Comparison of ENCODE assay signal across 22 mouse cellular contexts in the genomic region with DNA sequence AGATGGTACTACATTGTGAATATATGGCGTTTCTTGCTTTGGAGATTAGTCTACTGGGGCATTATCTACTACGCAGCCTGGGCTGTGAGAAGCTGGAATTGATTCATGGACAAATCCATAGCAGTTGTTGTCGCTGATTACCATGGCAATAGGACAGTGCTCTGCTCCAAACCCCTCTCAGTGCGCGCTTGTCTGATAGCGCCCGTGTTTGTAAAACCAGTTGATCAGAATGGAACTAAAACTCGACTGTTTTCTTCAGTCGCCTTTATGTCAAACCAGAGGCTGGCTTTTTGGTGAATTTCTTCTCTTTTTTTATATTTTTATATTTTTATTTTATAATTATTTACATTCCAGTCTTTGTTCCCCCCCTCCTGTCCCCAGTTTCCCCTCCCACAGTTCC.
DNase-seq lines count a peak whose midpoint lies in the region; ATAC-seq and TF ChIP-seq lines count a peak whose summit lies in the region.
"Had no signal": no experiment of that assay in that cellular context is flagged by ENCODE, and none has a peak within 500 bp of the region (broad histone marks: within the 10 kb centered on the region; RNA-seq: fewer than 3 reads in every experiment).

No protein-coding gene starts in this region.

- 82% methylated on average over 9 of the region's 9 CpGs for WGBS in midbrain, embryonic 11.5 days
- 80% methylated on average over 9 of the region's 9 CpGs for WGBS in midbrain, embryonic 15.5 days
- 94% methylated on average over 9 of the region's 9 CpGs for WGBS in cerebellum, adult 2 months

- no peak overlapping the region for H3K27ac ChIP-seq in midbrain, embryonic 11.5 days (ENCODE audit: low read depth, low read length)
- H3K27ac ChIP-seq in midbrain, embryonic 15.5 days = no peak overlapping the region
- H3K27ac ChIP-seq in cerebellum, adult 2 months (ENCODE audit: insufficient read depth, low read length) = no peak overlapping the region

- no peak overlapping the region for H3K9ac ChIP-seq in midbrain, embryonic 11.5 days (ENCODE audit: low read length)
- no peak overlapping the region for H3K9ac ChIP-seq in midbrain, embryonic 15.5 days

- no peak for ATAC-seq in midbrain, embryonic 11.5 days (ENCODE audit: low FRiP score)
- no peak for ATAC-seq in midbrain, embryonic 15.5 days (replicated peaks)
- ATAC-seq: activated CD4-positive, CD25-positive, alpha-beta regulatory T cell, adult 4 months; CD4-positive, CD25-positive, alpha-beta regulatory T cell, adult 4 months; Patski had no signal

- no peak overlapping the region for H3K4me2 ChIP-seq in midbrain, embryonic 11.5 days
- no peak overlapping the region for H3K4me2 ChIP-seq in midbrain, embryonic 15.5 days

- no peaks in the 10 kb centered on the region for H3K27me3 ChIP-seq in midbrain, embryonic 11.5 days (ENCODE audit: control insufficient read depth, insufficient read depth, low read length)
- H3K27me3 ChIP-seq in midbrain, embryonic 15.5 days (replicated peaks) = no peaks in the 10 kb centered on the region
- H3K27me3 ChIP-seq in cerebellum, adult 2 months (ENCODE audit: control insufficient read depth, insufficient read depth, low read length) = no peaks in the 10 kb centered on the region
- H3K27me3 ChIP-seq: CH12.LX, Patski had no signal

- no peak overlapping the region for H3K4me3 ChIP-seq in midbrain, embryonic 11.5 days (ENCODE audit: low read depth, low read length)
- no peak overlapping the region for H3K4me3 ChIP-seq in midbrain, embryonic 15.5 days
- H3K4me3 ChIP-seq in cerebellum, adult 2 months (replicated peaks; ENCODE audit: insufficient read depth, low read depth, low read length) = no peak overlapping the region

- no peaks in the 10 kb centered on the region for H3K4me1 ChIP-seq in midbrain, embryonic 11.5 days (ENCODE audit: control insufficient read depth, insufficient read depth, low read length)
- peaks cover 6% of the 10 kb centered on the region; the same call in 1 of the 2 replicates for H3K4me1 ChIP-seq in midbrain, embryonic 15.5 days
- no peaks in the 10 kb centered on the region for H3K4me1 ChIP-seq in cerebellum, adult 2 months (ENCODE audit: control insufficient read depth, insufficient read depth, low read length)

- no peaks in the 10 kb centered on the region for H3K36me3 ChIP-seq in midbrain, embryonic 11.5 days (ENCODE audit: control insufficient read depth, insufficient read depth, low read length)
- H3K36me3 ChIP-seq in midbrain, embryonic 15.5 days (replicated peaks) = no peaks in the 10 kb centered on the region
- H3K36me3 ChIP-seq: G1E had no signal

- TF ChIP-seq CTCF in brain, embryonic 14.5 days (IDR thresholded peaks at IDR 0.05; ENCODE audit: borderline replicate concordance, extremely low read depth, insufficient read depth, insufficient read length) = no peak
- TF ChIP-seq CTCF in cerebellum, adult 2 months (IDR thresholded peaks at IDR 0.05; ENCODE audit: borderline replicate concordance, insufficient read depth, low read depth, low read length) = no peak

- no peak for TF ChIP-seq POLR2A in brain, embryonic 14.5 days (IDR thresholded peaks at IDR 0.05; ENCODE audit: borderline replicate concordance, extremely low read depth, insufficient read depth, insufficient read length, poor library complexity, severe bottlenecking)
- no peak for TF ChIP-seq POLR2A in cerebellum, adult 2 months (IDR thresholded peaks at IDR 0.05; ENCODE audit: borderline replicate concordance, insufficient read depth, low read length)

- no peaks in the 10 kb centered on the region for H3K9me3 ChIP-seq in midbrain, embryonic 11.5 days (ENCODE audit: control insufficient read depth, low read length)
- H3K9me3 ChIP-seq in midbrain, embryonic 15.5 days = no peaks in the 10 kb centered on the region
- H3K9me3 ChIP-seq: G1E had no signal

- peak; percentile 61 for DNase-seq in heart, adult 11 months
- no peak for DNase-seq in heart, adult 8-10 months (ENCODE audit: low spot score)
- DNase-seq in midbrain, embryonic 11.5 days (ENCODE audit: low spot score, missing footprints) = peak; percentile 81
- DNase-seq in brain, embryonic 14.5 days (ENCODE audit: low read depth) = peak; percentile 12
- DNase-seq in cerebellum, adult 2 months = no peak
- DNase-seq: adrenal gland, adult 2 months; adrenal gland, adult 8-10 months; adrenal gland, postnatal 10 days; adrenal gland, postnatal 14 days; adrenal gland, postnatal 25 days; adrenal gland, postnatal 36 days; B cell, adult 2 months; cerebellum, adult 11 months; cerebellum, adult 11-12 months; cerebellum, adult 18-20 months; cerebellum, adult 8-10 months had no signal

Comparison
In these comparisons a context has a peak if more than half of its experiments do, and no peak if none do; other contexts are left out.
1. DNase-seq: peak in heart, adult 11 months (single experiment), midbrain, embryonic 11.5 days (single experiment) and brain, embryonic 14.5 days (single experiment); none in heart, adult 8-10 months (single experiment) and cerebellum, adult 2 months (0 of 2).